ENCODE assay signal across 14 mouse cellular contexts in the genomic region with DNA sequence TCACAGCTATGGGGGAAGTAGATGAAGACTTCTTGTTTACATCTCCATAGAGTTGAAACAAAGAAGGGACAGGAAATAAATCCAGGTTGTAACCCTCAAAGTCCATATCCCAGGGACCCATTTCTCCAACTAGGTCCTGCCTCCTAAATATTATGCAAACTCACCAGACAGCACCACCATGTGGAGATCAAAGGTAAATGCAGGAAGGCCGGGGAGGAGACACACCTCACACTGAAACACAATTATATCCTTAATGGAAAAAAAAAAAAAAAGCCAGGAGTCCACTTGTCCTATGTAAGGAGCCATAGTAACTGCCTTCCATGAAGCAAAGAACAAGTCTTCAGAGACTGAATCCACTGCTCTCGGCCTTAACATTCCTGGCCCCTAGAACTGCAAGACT.
A peak's percentile ranks its signal among the peaks of the same experiment; 100 is the strongest.
DNase-seq lines count a peak whose midpoint lies in the region; ATAC-seq and TF ChIP-seq lines count a peak whose summit lies in the region.
"Had no signal": no experiment of that assay in that cellular context is flagged by ENCODE, and none has a peak within 500 bp of the region (broad histone marks: within the 10 kb centered on the region; RNA-seq: fewer than 3 reads in every experiment).

No protein-coding gene starts in this region.

- TF ChIP-seq CTCF in hindbrain, postnatal 0 days (IDR thresholded peaks at IDR 0.05; ENCODE audit: low read depth), result peak; percentile 53
- TF ChIP-seq CTCF in lung, adult 2 months (IDR thresholded peaks at IDR 0.05; ENCODE audit: insufficient read depth, low read length), result no peak
- TF ChIP-seq CTCF in stomach, postnatal 0 days (IDR thresholded peaks at IDR 0.05; ENCODE audit: low read depth), result peak; percentile 59

- no peaks in the 10 kb centered on the region; the same call in 1 of the 2 replicates for H3K9me3 ChIP-seq in hindbrain, postnatal 0 days (ENCODE audit: low read length)
- no peaks in the 10 kb centered on the region for H3K9me3 ChIP-seq in hindbrain, embryonic 10.5 days
- H3K9me3 ChIP-seq in stomach, postnatal 0 days (ENCODE audit: control insufficient read depth, low read length), result no peaks in the 10 kb centered on the region
- H3K9me3 ChIP-seq: hindbrain, embryonic 15.5 days had no signal

- no peak for TF ChIP-seq POLR2A in lung, adult 2 months (IDR thresholded peaks at IDR 0.05; ENCODE audit: borderline replicate concordance, extremely low read depth, low read depth, low read length)

- H3K27me3 ChIP-seq in hindbrain, postnatal 0 days (ENCODE audit: insufficient read depth, low read length), result no peaks in the 10 kb centered on the region
- H3K27me3 ChIP-seq in hindbrain, embryonic 10.5 days (ENCODE audit: insufficient read depth, poor library complexity, severe bottlenecking), result no peaks in the 10 kb centered on the region
- H3K27me3 ChIP-seq in stomach, postnatal 0 days (ENCODE audit: control insufficient read depth, insufficient read depth, low read length), result no peaks in the 10 kb centered on the region
- H3K27me3 ChIP-seq: heart, embryonic 12.5 days; hindbrain, embryonic 15.5 days had no signal

- no peak overlapping the region for H3K4me3 ChIP-seq in hindbrain, postnatal 0 days (ENCODE audit: low read length)
- H3K4me3 ChIP-seq in hindbrain, embryonic 10.5 days, result no peak overlapping the region
- H3K4me3 ChIP-seq in lung, adult 2 months (replicated peaks; ENCODE audit: extremely low read depth, low read depth, low read length), result no peak overlapping the region
- H3K4me3 ChIP-seq in stomach, postnatal 0 days (ENCODE audit: low read depth, low read length), result no peak overlapping the region
- H3K4me3 ChIP-seq: heart, embryonic 12.5 days; hindbrain, embryonic 15.5 days had no signal

- DNase-seq in adrenal gland, postnatal 10 days, result peak; percentile 29
- DNase-seq in adrenal gland, postnatal 25 days, result no peak
- peak; percentile 30 for DNase-seq in hindbrain, postnatal 0 days (ENCODE audit: low spot score)
- DNase-seq in hindbrain, embryonic 10.5 days (ENCODE audit: low spot score), result no peak
- DNase-seq in lung, postnatal 36 days, result peak; percentile 8
- no peak for DNase-seq in lung, adult 2 months
- DNase-seq in stomach, postnatal 0 days (ENCODE audit: low spot score), result no peak
- no peak for DNase-seq in urinary bladder, postnatal 14 days (ENCODE audit: low spot score)
- DNase-seq: B cell, adult 2 months; cerebellum, adult 8-10 months; kidney, postnatal 4 days; thymus, adult 2 months had no signal

- no peak for ATAC-seq in hindbrain, postnatal 0 days
- no peak for ATAC-seq in stomach, postnatal 0 days (ENCODE audit: low FRiP score, low TSS enrichment)

- no peak overlapping the region for H3K4me2 ChIP-seq in hindbrain, postnatal 0 days (ENCODE audit: low read depth, low read length)
- H3K4me2 ChIP-seq in stomach, postnatal 0 days (replicated peaks; ENCODE audit: low read depth), result no peak overlapping the region
- H3K4me2 ChIP-seq: heart, embryonic 12.5 days; hindbrain, embryonic 15.5 days had no signal

- 86% methylated on average over 2 of the region's 2 CpGs for WGBS in hindbrain, postnatal 0 days
- 80% methylated on average over 2 of the region's 2 CpGs for WGBS in hindbrain, embryonic 10.5 days
- 82% methylated on average over 2 of the region's 2 CpGs for WGBS in lung, adult 2 months
- WGBS in stomach, postnatal 0 days, result 83% methylated on average over 2 of the region's 2 CpGs

- H3K27ac ChIP-seq in hindbrain, postnatal 0 days, result no peak overlapping the region
- H3K27ac ChIP-seq in hindbrain, embryonic 10.5 days, result no peak overlapping the region
- H3K27ac ChIP-seq in stomach, postnatal 0 days (replicated peaks), result no peak overlapping the region
- H3K27ac ChIP-seq: hindbrain, embryonic 15.5 days had no signal

- no peaks in the 10 kb centered on the region for H3K4me1 ChIP-seq in hindbrain, postnatal 0 days (ENCODE audit: insufficient read depth, low read length)
- H3K4me1 ChIP-seq in hindbrain, embryonic 10.5 days (replicated peaks), result no peaks in the 10 kb centered on the region
- H3K4me1 ChIP-seq in lung, adult 2 months (ENCODE audit: control insufficient read depth, insufficient read depth, low read length), result no peaks in the 10 kb centered on the region
- H3K4me1 ChIP-seq in stomach, postnatal 0 days (replicated peaks; ENCODE audit: control insufficient read depth, insufficient read depth), result no peaks in the 10 kb centered on the region
- H3K4me1 ChIP-seq: heart, embryonic 12.5 days had no signal

- H3K9ac ChIP-seq in hindbrain, postnatal 0 days (replicated peaks; ENCODE audit: low read length), result no peak overlapping the region
- H3K9ac ChIP-seq in stomach, postnatal 0 days (ENCODE audit: low read length), result no peak overlapping the region
- H3K9ac ChIP-seq: heart, embryonic 12.5 days; hindbrain, embryonic 15.5 days had no signal

- H3K36me3 ChIP-seq in hindbrain, postnatal 0 days (ENCODE audit: insufficient read depth, low read length), result no peaks in the 10 kb centered on the region
- no peaks in the 10 kb centered on the region for H3K36me3 ChIP-seq in hindbrain, embryonic 10.5 days
- no peaks in the 10 kb centered on the region for H3K36me3 ChIP-seq in stomach, postnatal 0 days (ENCODE audit: control insufficient read depth, insufficient read depth, low read length)
- H3K36me3 ChIP-seq: heart, embryonic 12.5 days; hindbrain, embryonic 15.5 days had no signal

- no peak for TF ChIP-seq EP300 in stomach, postnatal 0 days (optimal IDR thresholded peaks at IDR 0.05)

Comparison
In these comparisons a context has a peak if more than half of its experiments do, and no peak if none do; other contexts are left out.
1. DNase-seq: peak in adrenal gland, postnatal 10 days (single experiment), hindbrain, postnatal 0 days (single experiment) and lung, postnatal 36 days (single experiment); none in adrenal gland, postnatal 25 days (single experiment), hindbrain, embryonic 10.5 days (single experiment), lung, adult 2 months (single experiment), stomach, postnatal 0 days (single experiment) and urinary bladder, postnatal 14 days (single experiment).